Mouse (Mus musculus) bone marrow, adult 2 months (tissue): Measurements from ENCODE around the gene Gm30191. TPM values are rescaled to one million over a fixed set of nuclear protein-coding genes. Genes with fewer than 3 reads are reported as not detected.

Experiments
- H3K27ac ChIP-seq: fragments of 200-500 bp; 2 replicates; pipeline ENCODE4 v1.5.1; 2012; ENCODE audit warnings: low read depth, mild to moderate bottlenecking, control low read depth, inconsistent platforms, low read length; ENCODE audit not compliant: control insufficient read depth, poor library complexity, insufficient read depth
- H3K4me1 ChIP-seq: fragments of 200-500 bp; 2 replicates; pipeline ENCODE4 v1.6.1; 2011; ENCODE audit warnings: low read length; ENCODE audit not compliant: control insufficient read depth, insufficient read depth
- H3K4me3 ChIP-seq: fragments of 200-500 bp; replicated peaks from 2 replicates; pipeline ENCODE3; 2011; ENCODE audit warnings: mild to moderate bottlenecking, low read depth, low read length, control low read depth; ENCODE audit not compliant: control insufficient read depth
- CTCF ChIP-seq: fragments of 200-500 bp; IDR thresholded peaks from 2 replicates; pipeline ENCODE4 v1.5.1; 2011; ENCODE audit warnings: low read length, control low read depth; ENCODE audit not compliant: control insufficient read depth, insufficient read depth
- POLR2A ChIP-seq: fragments of 200-500 bp; IDR thresholded peaks from 2 replicates; pipeline ENCODE4 v1.6.1; 2011; ENCODE audit warnings: low read depth, mild to moderate bottlenecking, control low read depth, low read length, borderline replicate concordance; ENCODE audit not compliant: control insufficient read depth
- WGBS: fragments of 180-500 bp; shearing (Covaris S2); methylation state at CpG from one replicate; pipeline ENCODE4 v1.1.7; 2018; 5-methylcytosine and 5-hydroxymethylcytosine counted together
- polyA plus RNA-seq: library from polyadenylated mRNA; stranded (reverse); fragments of >200 nt; gene quantifications from 2 replicates; pipeline ENCODE4 v1.2.4, GENCODE M21; 2011; ENCODE audit warnings: low replicate concordance; ENCODE audit not compliant: missing spikeins, insufficient read depth, insufficient read length

Gm30191 gene
- polyA plus RNA-seq, 1 experiment: not detected

- H3K4me3 ChIP-seq: no peak overlapping the region
- 67% methylated on average over 5 of the region's 5 CpGs for WGBS
- no peak overlapping the region for H3K27ac ChIP-seq
- no peaks in the 10 kb centered on the region for H3K4me1 ChIP-seq
- TF ChIP-seq CTCF (no peak), POLR2A (no peak)
These were observed 11.9 kb upstream of the Gm30191 start for GRCm38 (mm10) chr4:134234876-134235275.

GRCm38 (mm10) chr4:134237582-134238278 lies 9.0 kb upstream of the Gm30191 start:
- Histone ChIP-seq H3K4me1 (no peaks in the 10 kb centered on the region), H3K4me3 (no peak overlapping the region), H3K27ac (no peak overlapping the region)
- TF ChIP-seq CTCF (no peak), POLR2A (no peak)
- WGBS: 69% methylated on average over 19 of the region's 19 CpGs

- TF ChIP-seq POLR2A: no peak
- no peak for TF ChIP-seq CTCF
- no peaks in the 10 kb centered on the region for H3K4me1 ChIP-seq
- 18% methylated on average over 18 of the region's 18 CpGs for WGBS
- no peak within 1 kb of the TSS for H3K27ac ChIP-seq
- no peak within 1 kb of the TSS for H3K4me3 ChIP-seq
These were observed 8.5 kb upstream of the Gm30191 start, which contains the start of gene Cnksr1 for GRCm38 (mm10) chr4:134238279-134238651. TSS of gene Cnksr1 (minus strand) at chr4:134238399.

GRCm38 (mm10) chr4:134238686-134239085 lies 8.0 kb upstream of the Gm30191 start:
- no peak overlapping the region for H3K4me3 ChIP-seq
- 11% methylated on average over 10 of the region's 10 CpGs for WGBS
- TF ChIP-seq CTCF: no peak
- TF ChIP-seq POLR2A: no peak
- no peak overlapping the region for H3K27ac ChIP-seq
- no peaks in the 10 kb centered on the region for H3K4me1 ChIP-seq

GRCm38 (mm10) chr4:134243516-134244250 lies 3.1 kb upstream of the Gm30191 start, which contains the start of gene E130218I03Rik:
TSS of gene E130218I03Rik (plus strand) at chr4:134243662.
- WGBS: 87% methylated on average over 17 of the region's 17 CpGs
- Histone ChIP-seq H3K4me3 (no peak within 1 kb of the TSS), H3K4me1 (peaks cover 3% of the 10 kb centered on the region; the same call in 1 of the 2 replicates), H3K27ac (no peak within 1 kb of the TSS; the same call in 1 of the 2 replicates)
- TF ChIP-seq CTCF (no peak), POLR2A (no peak)

GRCm38 (mm10) chr4:134245148-134245843 lies 1.4 kb upstream of the Gm30191 start, which contains the start of gene Zfp593:
TSS of gene Zfp593 (minus strand) at chr4:134245592.
- Histone ChIP-seq H3K27ac (no peak within 1 kb of the TSS), H3K4me1 (peaks cover 3% of the 10 kb centered on the region; the same call in 1 of the 2 replicates), H3K4me3 (peak within 1 kb of the TSS; percentile 90)
- under 1% methylated on average over 60 of the region's 60 CpGs for WGBS
- TF ChIP-seq CTCF: peak; percentile 77
- peak; percentile 62; the same call in 1 of the 2 replicates for TF ChIP-seq POLR2A

- 61% methylated on average over 4 of the region's 4 CpGs for WGBS
- no peak overlapping the region for H3K27ac ChIP-seq
- no peak overlapping the region for H3K4me3 ChIP-seq
- TF ChIP-seq POLR2A (no peak), CTCF (no peak)
- peaks cover 3% of the 10 kb centered on the region; the same call in 1 of the 2 replicates for H3K4me1 ChIP-seq
These were observed 479 bp upstream of the Gm30191 start for GRCm38 (mm10) chr4:134246256-134246655.
